Mouse (Mus musculus): ENCODE data around the gene Icam2. TPM values are rescaled to one million over a fixed set of nuclear protein-coding genes. Genes with fewer than 3 reads are reported as not detected.

Icam2 gene
- polyA plus RNA-seq (2014; fragmentation: Nextera tagmentation; extraction: Ambion mirVana) = 41.6 and 50.5 TPM in 2 replicates

- no peak within 1 kb of the TSS for H3K4me3 ChIP-seq (ENCODE audit: low read depth, low read length)
- H3K9me3 ChIP-seq (ENCODE audit: control insufficient read depth, low read length) = no peaks in the 10 kb centered on the region
- no peak within 1 kb of the TSS for H3K9ac ChIP-seq (ENCODE audit: low read length)
- H3K4me2 ChIP-seq (ENCODE audit: low read length) = no peak within 1 kb of the TSS
- DNase-seq (ENCODE audit: low spot score) = no peak
- peaks cover 9% of the 10 kb centered on the region; the same call in 1 of the 2 replicates for H3K4me1 ChIP-seq (replicated peaks; ENCODE audit: control insufficient read depth, insufficient read depth, low read length)
- WGBS = 77% methylated on average over 6 of the region's 6 CpGs
- H3K36me3 ChIP-seq (ENCODE audit: control insufficient read depth, insufficient read depth, low read length) = no peaks in the 10 kb centered on the region
- no peak within 1 kb of the TSS for H3K27ac ChIP-seq (ENCODE audit: low read depth)
- no peak for ATAC-seq (replicated peaks; ENCODE audit: low FRiP score, low TSS enrichment, low read depth)
- no peaks in the 10 kb centered on the region for H3K27me3 ChIP-seq (replicated peaks; ENCODE audit: control insufficient read depth, insufficient read depth, low read length)
Measured at GRCm38 (mm10) chr11:106387791-106388216, at the start of gene Icam2. Gene Icam2 (minus strand): TSS chr11:106388075.

GRCm38 (mm10) chr11:106437543-106437942 lies 49.7 kb upstream of the Icam2 start:
- no peak overlapping the region for H3K4me2 ChIP-seq (ENCODE audit: low read length)
- H3K4me1 ChIP-seq (replicated peaks; ENCODE audit: control insufficient read depth, insufficient read depth, low read length) = no peaks in the 10 kb centered on the region
- no peaks in the 10 kb centered on the region for H3K9me3 ChIP-seq (ENCODE audit: control insufficient read depth, low read length)
- no peak overlapping the region for H3K27ac ChIP-seq (ENCODE audit: low read depth)
- WGBS = 88% methylated on average over 2 of the region's 2 CpGs
- no peaks in the 10 kb centered on the region for H3K36me3 ChIP-seq (ENCODE audit: control insufficient read depth, insufficient read depth, low read length)
- H3K4me3 ChIP-seq (ENCODE audit: low read depth, low read length) = no peak overlapping the region
- ATAC-seq (replicated peaks; ENCODE audit: low FRiP score, low TSS enrichment, low read depth) (no peak), DNase-seq (ENCODE audit: low spot score) (no peak)
- H3K27me3 ChIP-seq (replicated peaks; ENCODE audit: control insufficient read depth, insufficient read depth, low read length) = no peaks in the 10 kb centered on the region
- no peak overlapping the region for H3K9ac ChIP-seq (ENCODE audit: low read length)

- no peak overlapping the region for H3K4me2 ChIP-seq (ENCODE audit: low read length)
- ATAC-seq (replicated peaks; ENCODE audit: low FRiP score, low TSS enrichment, low read depth) (no peak), DNase-seq (ENCODE audit: low spot score) (no peak)
- no peaks in the 10 kb centered on the region for H3K27me3 ChIP-seq (replicated peaks; ENCODE audit: control insufficient read depth, insufficient read depth, low read length)
- H3K9me3 ChIP-seq (ENCODE audit: control insufficient read depth, low read length) = no peaks in the 10 kb centered on the region
- no peak overlapping the region for H3K9ac ChIP-seq (ENCODE audit: low read length)
- H3K4me1 ChIP-seq (replicated peaks; ENCODE audit: control insufficient read depth, insufficient read depth, low read length) = no peaks in the 10 kb centered on the region
- H3K36me3 ChIP-seq (ENCODE audit: control insufficient read depth, insufficient read depth, low read length) = no peaks in the 10 kb centered on the region
- H3K27ac ChIP-seq (ENCODE audit: low read depth) = no peak overlapping the region
- WGBS = 90% methylated on average over 5 of the region's 5 CpGs
- no peak overlapping the region for H3K4me3 ChIP-seq (ENCODE audit: low read depth, low read length)
Measured at GRCm38 (mm10) chr11:106437039-106437438, 49.2 kb upstream of the Icam2 start.

GRCm38 (mm10) chr11:106430392-106430791 lies 42.5 kb upstream of the Icam2 start:
- Histone ChIP-seq H3K36me3 (ENCODE audit: control insufficient read depth, insufficient read depth, low read length) (no peaks in the 10 kb centered on the region), H3K27me3 (replicated peaks; ENCODE audit: control insufficient read depth, insufficient read depth, low read length) (no peaks in the 10 kb centered on the region), H3K4me2 (ENCODE audit: low read length) (no peak overlapping the region), H3K9ac (ENCODE audit: low read length) (no peak overlapping the region), H3K4me3 (ENCODE audit: low read depth, low read length) (no peak overlapping the region), H3K27ac (ENCODE audit: low read depth) (no peak overlapping the region), H3K4me1 (replicated peaks; ENCODE audit: control insufficient read depth, insufficient read depth, low read length) (no peaks in the 10 kb centered on the region), H3K9me3 (ENCODE audit: control insufficient read depth, low read length) (no peaks in the 10 kb centered on the region)
- 82% methylated on average over 5 of the region's 5 CpGs for WGBS
- DNase-seq (ENCODE audit: low spot score) (no peak), ATAC-seq (replicated peaks; ENCODE audit: low FRiP score, low TSS enrichment, low read depth) (no peak)

- DNase-seq (ENCODE audit: low spot score) (no peak), ATAC-seq (replicated peaks; ENCODE audit: low FRiP score, low TSS enrichment, low read depth) (no peak)
- 72% methylated on average over 4 of the region's 4 CpGs for WGBS
- no peak overlapping the region for H3K4me2 ChIP-seq (ENCODE audit: low read length)
- H3K4me3 ChIP-seq (ENCODE audit: low read depth, low read length) = no peak overlapping the region
- H3K4me1 ChIP-seq (replicated peaks; ENCODE audit: control insufficient read depth, insufficient read depth, low read length) = no peaks in the 10 kb centered on the region
- H3K36me3 ChIP-seq (ENCODE audit: control insufficient read depth, insufficient read depth, low read length) = no peaks in the 10 kb centered on the region
- no peak overlapping the region for H3K27ac ChIP-seq (ENCODE audit: low read depth)
- no peaks in the 10 kb centered on the region for H3K27me3 ChIP-seq (replicated peaks; ENCODE audit: control insufficient read depth, insufficient read depth, low read length)
- H3K9me3 ChIP-seq (ENCODE audit: control insufficient read depth, low read length) = no peaks in the 10 kb centered on the region
- H3K9ac ChIP-seq (ENCODE audit: low read length) = no peak overlapping the region
Measured at GRCm38 (mm10) chr11:106429689-106430088, 41.8 kb upstream of the Icam2 start.

GRCm38 (mm10) chr11:106428556-106428955 lies 40.7 kb upstream of the Icam2 start:
- Histone ChIP-seq H3K9me3 (ENCODE audit: control insufficient read depth, low read length) (no peaks in the 10 kb centered on the region), H3K4me3 (ENCODE audit: low read depth, low read length) (no peak overlapping the region), H3K4me1 (replicated peaks; ENCODE audit: control insufficient read depth, insufficient read depth, low read length) (no peaks in the 10 kb centered on the region), H3K9ac (ENCODE audit: low read length) (no peak overlapping the region), H3K27ac (ENCODE audit: low read depth) (no peak overlapping the region), H3K36me3 (ENCODE audit: control insufficient read depth, insufficient read depth, low read length) (no peaks in the 10 kb centered on the region), H3K27me3 (replicated peaks; ENCODE audit: control insufficient read depth, insufficient read depth, low read length) (no peaks in the 10 kb centered on the region), H3K4me2 (ENCODE audit: low read length) (no peak overlapping the region)
- no peak for ATAC-seq (replicated peaks; ENCODE audit: low FRiP score, low TSS enrichment, low read depth)
- no peak for DNase-seq (ENCODE audit: low spot score)
- 69% methylated on average over 2 of the region's 2 CpGs for WGBS

- 64% methylated on average over 4 of the region's 4 CpGs for WGBS
- DNase-seq (ENCODE audit: low spot score) (no peak), ATAC-seq (replicated peaks; ENCODE audit: low FRiP score, low TSS enrichment, low read depth) (no peak)
- Histone ChIP-seq H3K27me3 (replicated peaks; ENCODE audit: control insufficient read depth, insufficient read depth, low read length) (no peaks in the 10 kb centered on the region), H3K9me3 (ENCODE audit: control insufficient read depth, low read length) (no peaks in the 10 kb centered on the region), H3K9ac (ENCODE audit: low read length) (no peak overlapping the region), H3K27ac (ENCODE audit: low read depth) (no peak overlapping the region), H3K4me1 (replicated peaks; ENCODE audit: control insufficient read depth, insufficient read depth, low read length) (no peaks in the 10 kb centered on the region), H3K4me3 (ENCODE audit: low read depth, low read length) (no peak overlapping the region), H3K36me3 (ENCODE audit: control insufficient read depth, insufficient read depth, low read length) (peaks cover 2% of the 10 kb centered on the region; the same call in 1 of the 2 replicates), H3K4me2 (ENCODE audit: low read length) (no peak overlapping the region)
Measured at GRCm38 (mm10) chr11:106428106-106428505, 40.2 kb upstream of the Icam2 start.

GRCm38 (mm10) chr11:106426447-106426846 lies 38.6 kb upstream of the Icam2 start:
- 87% methylated on average over 4 of the region's 4 CpGs for WGBS
- Histone ChIP-seq H3K9me3 (ENCODE audit: control insufficient read depth, low read length) (no peaks in the 10 kb centered on the region), H3K4me1 (replicated peaks; ENCODE audit: control insufficient read depth, insufficient read depth, low read length) (no peaks in the 10 kb centered on the region), H3K36me3 (ENCODE audit: control insufficient read depth, insufficient read depth, low read length) (peaks cover 8% of the 10 kb centered on the region; the same call in 1 of the 2 replicates), H3K9ac (ENCODE audit: low read length) (no peak overlapping the region), H3K4me3 (ENCODE audit: low read depth, low read length) (no peak overlapping the region), H3K27me3 (replicated peaks; ENCODE audit: control insufficient read depth, insufficient read depth, low read length) (no peaks in the 10 kb centered on the region), H3K27ac (ENCODE audit: low read depth) (no peak overlapping the region), H3K4me2 (ENCODE audit: low read length) (no peak overlapping the region)
- no peak for DNase-seq (ENCODE audit: low spot score)
- ATAC-seq (replicated peaks; ENCODE audit: low FRiP score, low TSS enrichment, low read depth) = no peak

- Histone ChIP-seq H3K27me3 (replicated peaks; ENCODE audit: control insufficient read depth, insufficient read depth, low read length) (no peaks in the 10 kb centered on the region), H3K36me3 (ENCODE audit: control insufficient read depth, insufficient read depth, low read length) (peaks cover 8% of the 10 kb centered on the region; the same call in 1 of the 2 replicates), H3K9me3 (ENCODE audit: control insufficient read depth, low read length) (no peaks in the 10 kb centered on the region), H3K9ac (ENCODE audit: low read length) (no peak overlapping the region), H3K4me1 (replicated peaks; ENCODE audit: control insufficient read depth, insufficient read depth, low read length) (no peaks in the 10 kb centered on the region), H3K4me3 (ENCODE audit: low read depth, low read length) (no peak overlapping the region), H3K27ac (ENCODE audit: low read depth) (no peak overlapping the region), H3K4me2 (ENCODE audit: low read length) (no peak overlapping the region)
- DNase-seq (ENCODE audit: low spot score) (no peak), ATAC-seq (replicated peaks; ENCODE audit: low FRiP score, low TSS enrichment, low read depth) (no peak)
- WGBS = 85% methylated on average over 5 of the region's 5 CpGs
Measured at GRCm38 (mm10) chr11:106425201-106425600, 37.3 kb upstream of the Icam2 start.
